Mouse (Mus musculus): Measurements from ENCODE around the gene Anapc2. TPM values are rescaled to one million over a fixed set of nuclear protein-coding genes. Genes with fewer than 3 reads are reported as not detected.

The Anapc2 gene
- polyA plus RNA-seq, 1 experiment from 2014 or later = 22.8 TPM

- Histone ChIP-seq H3K4me3 (ENCODE audit: low read depth, low read length) (peak overlapping the region; percentile 13; the same call in 1 of the 2 replicates), H3K4me1 (ENCODE audit: insufficient read depth) (peaks cover 57% of the 10 kb centered on the region)
- 71% methylated on average over 3 of the region's 3 CpGs for WGBS (ENCODE audit: insufficient replicate concordance)
These were observed 7.4 kb upstream of the Anapc2 start for GRCm38 (mm10) chr2:25264851-25265250.

GRCm38 (mm10) chr2:25265897-25266656 lies 6.2 kb upstream of the Anapc2 start:
- ATAC-seq (peak; percentile 13), DNase-seq (no peak)
- H3K4me3 ChIP-seq (ENCODE audit: low read depth, low read length) = peak overlapping the region; percentile 21
- no peaks in the 10 kb centered on the region for H3K9me3 ChIP-seq (ENCODE audit: low read length)
- H3K27me3 ChIP-seq (ENCODE audit: insufficient read depth, low read length) = no peaks in the 10 kb centered on the region
- peak overlapping the region; percentile 84 for H3K27ac ChIP-seq (ENCODE audit: low read depth)
- peaks cover 60% of the 10 kb centered on the region for H3K4me1 ChIP-seq (ENCODE audit: insufficient read depth)
- peaks cover 19% of the 10 kb centered on the region for H3K36me3 ChIP-seq (replicated peaks; ENCODE audit: insufficient read depth, low read length)
- 46% methylated on average over 6 of the region's 6 CpGs for WGBS (ENCODE audit: insufficient replicate concordance)
- peak overlapping the region; percentile 93 for H3K4me2 ChIP-seq (ENCODE audit: low read depth, low read length)
- TF ChIP-seq CTCF (IDR thresholded peaks at IDR 0.05; ENCODE audit: low read depth) (no peak), EP300 (IDR thresholded peaks at IDR 0.05; ENCODE audit: low read depth) (no peak)
- peak overlapping the region; percentile 63 for H3K9ac ChIP-seq (replicated peaks)

More at GRCm38 (mm10) chr2:25264851-25265250, 7.4 kb upstream of the Anapc2 start:
- H3K9me3 ChIP-seq (ENCODE audit: low read length) = no peaks in the 10 kb centered on the region
- peaks cover 12% of the 10 kb centered on the region for H3K36me3 ChIP-seq (replicated peaks; ENCODE audit: insufficient read depth, low read length)
- H3K4me2 ChIP-seq (ENCODE audit: low read depth, low read length) = peak overlapping the region; percentile 93
- no peak for DNase-seq
- no peak for ATAC-seq
- no peak for TF ChIP-seq EP300 (IDR thresholded peaks at IDR 0.05; ENCODE audit: low read depth)
- TF ChIP-seq CTCF (IDR thresholded peaks at IDR 0.05; ENCODE audit: low read depth) = no peak
- H3K27me3 ChIP-seq (ENCODE audit: insufficient read depth, low read length) = no peaks in the 10 kb centered on the region
- 0 out of 2 replicates have a peak overlapping the region, but pooled peaks have one; percentile 38 for H3K9ac ChIP-seq (replicated peaks)
- peak overlapping the region; percentile 12; the same call in 1 of the 2 replicates for H3K27ac ChIP-seq (ENCODE audit: low read depth)

GRCm38 (mm10) chr2:25266720-25267119 lies 5.6 kb upstream of the Anapc2 start:
- Histone ChIP-seq H3K4me2 (ENCODE audit: low read depth, low read length) (peak overlapping the region; percentile 93), H3K27ac (ENCODE audit: low read depth) (peak overlapping the region; percentile 84), H3K36me3 (replicated peaks; ENCODE audit: insufficient read depth, low read length) (peaks cover 19% of the 10 kb centered on the region), H3K4me1 (ENCODE audit: insufficient read depth) (peaks cover 65% of the 10 kb centered on the region), H3K27me3 (ENCODE audit: insufficient read depth, low read length) (no peaks in the 10 kb centered on the region), H3K9ac (replicated peaks) (peak overlapping the region; percentile 63), H3K4me3 (ENCODE audit: low read depth, low read length) (peak overlapping the region; percentile 21; the same call in 1 of the 2 replicates), H3K9me3 (ENCODE audit: low read length) (no peaks in the 10 kb centered on the region)
- 34% methylated on average over 2 of the region's 2 CpGs for WGBS (ENCODE audit: insufficient replicate concordance)
- no peak for TF ChIP-seq EP300 (IDR thresholded peaks at IDR 0.05; ENCODE audit: low read depth)
- no peak for TF ChIP-seq CTCF (IDR thresholded peaks at IDR 0.05; ENCODE audit: low read depth)
- ATAC-seq (peak; percentile 34), DNase-seq (peak; percentile 86)

GRCm38 (mm10) chr2:25267241-25267640 lies 5.0 kb upstream of the Anapc2 start:
- Histone ChIP-seq H3K9me3 (ENCODE audit: low read length) (no peaks in the 10 kb centered on the region), H3K4me3 (ENCODE audit: low read depth, low read length) (no peak overlapping the region), H3K36me3 (replicated peaks; ENCODE audit: insufficient read depth, low read length) (peaks cover 19% of the 10 kb centered on the region), H3K4me1 (ENCODE audit: insufficient read depth) (peaks cover 62% of the 10 kb centered on the region), H3K4me2 (ENCODE audit: low read depth, low read length) (peak overlapping the region; percentile 93), H3K27ac (ENCODE audit: low read depth) (peak overlapping the region; percentile 84), H3K27me3 (ENCODE audit: insufficient read depth, low read length) (no peaks in the 10 kb centered on the region), H3K9ac (replicated peaks) (peak overlapping the region; percentile 45)
- ATAC-seq = no peak
- no peak for TF ChIP-seq CTCF (IDR thresholded peaks at IDR 0.05; ENCODE audit: low read depth)
- TF ChIP-seq EP300 (IDR thresholded peaks at IDR 0.05; ENCODE audit: low read depth) = no peak
- DNase-seq = no peak

GRCm38 (mm10) chr2:25267746-25268309 lies 4.5 kb upstream of the Anapc2 start:
- ATAC-seq = no peak
- H3K36me3 ChIP-seq (replicated peaks; ENCODE audit: insufficient read depth, low read length) = peaks cover 19% of the 10 kb centered on the region
- H3K9ac ChIP-seq (replicated peaks) = no peak overlapping the region
- WGBS (ENCODE audit: insufficient replicate concordance) = 66% methylated on average over 4 of the region's 4 CpGs
- TF ChIP-seq CTCF (IDR thresholded peaks at IDR 0.05; ENCODE audit: low read depth) (no peak), EP300 (IDR thresholded peaks at IDR 0.05; ENCODE audit: low read depth) (no peak)
- H3K27ac ChIP-seq (ENCODE audit: low read depth) = peak overlapping the region; percentile 84
- H3K4me2 ChIP-seq (ENCODE audit: low read depth, low read length) = no peak overlapping the region
- no peaks in the 10 kb centered on the region for H3K9me3 ChIP-seq (ENCODE audit: low read length)
- DNase-seq = no peak
- H3K27me3 ChIP-seq (ENCODE audit: insufficient read depth, low read length) = no peaks in the 10 kb centered on the region
- peaks cover 64% of the 10 kb centered on the region for H3K4me1 ChIP-seq (ENCODE audit: insufficient read depth)
- H3K4me3 ChIP-seq (ENCODE audit: low read depth, low read length) = no peak overlapping the region

- Histone ChIP-seq H3K9ac (replicated peaks) (peak overlapping the region; percentile 89), H3K4me3 (ENCODE audit: low read depth, low read length) (peak overlapping the region; percentile 87), H3K9me3 (ENCODE audit: low read length) (no peaks in the 10 kb centered on the region), H3K4me1 (ENCODE audit: insufficient read depth) (peaks cover 27% of the 10 kb centered on the region), H3K27me3 (ENCODE audit: insufficient read depth, low read length) (no peaks in the 10 kb centered on the region), H3K27ac (ENCODE audit: low read depth) (peak overlapping the region; percentile 52), H3K4me2 (ENCODE audit: low read depth, low read length) (peak overlapping the region; percentile 94), H3K36me3 (replicated peaks; ENCODE audit: insufficient read depth, low read length) (peaks cover 47% of the 10 kb centered on the region)
- TF ChIP-seq CTCF (IDR thresholded peaks at IDR 0.05; ENCODE audit: low read depth) (no peak), EP300 (IDR thresholded peaks at IDR 0.05; ENCODE audit: low read depth) (no peak)
- DNase-seq = no peak
- peak; percentile 37 for ATAC-seq
- whole genome bisulfite sequencing (ENCODE audit: insufficient replicate concordance) = under 1% methylated on average over 29 of the region's 29 CpGs
These were observed 237 bp downstream of the Anapc2 start for GRCm38 (mm10) chr2:25272515-25272914.

Measured in liver, postnatal 0 days (tissue).